Mouse (Mus musculus) midbrain, embryonic 14.5 days (tissue): ENCODE measurements around the gene Sun3. TPM values are rescaled to one million over a fixed set of nuclear protein-coding genes. Genes with fewer than 3 reads are reported as not detected.
A peak's percentile ranks its signal among the peaks of the same experiment; 100 is the strongest.

Experiments used
- ATAC-seq: fragments of 200-750 bp; cut with Nextera tagmentation; 2 replicates; pipeline ENCODE4 v1.8.0; 2017; ENCODE audit warnings: moderate number of reproducible peaks, moderate library complexity; ENCODE audit not compliant: low FRiP score, low TSS enrichment
- DNase-seq: peaks from one replicate; pipeline ENCODE4 v3.0.0-alpha.2; 2015
- H3K27ac ChIP-seq: fragments of 300-500 bp; sonication (generic); replicated peaks from 2 replicates; pipeline ENCODE4 v1.5.1; 2014; ENCODE audit warnings: mild to moderate bottlenecking, low read depth, low read length, moderate library complexity
- H3K27me3 ChIP-seq: fragments of 300-500 bp; sonication (generic); 2 replicates; pipeline ENCODE4 v1.6.1; 2014; ENCODE audit warnings: low read length, control low read depth, mixed read lengths; ENCODE audit not compliant: control insufficient read depth, insufficient read depth
- H3K36me3 ChIP-seq: fragments of 300-500 bp; sonication (generic); 2 replicates; pipeline ENCODE4 v1.6.1; 2014; ENCODE audit warnings: low read length, control low read depth; ENCODE audit not compliant: control insufficient read depth, insufficient read depth
- H3K4me1 ChIP-seq: fragments of 300-500 bp; sonication (generic); 2 replicates; pipeline ENCODE4 v1.6.1; 2014; ENCODE audit warnings: mild to moderate bottlenecking, antibody characterized with exemption, low read length, control low read depth; ENCODE audit not compliant: control insufficient read depth, insufficient read depth
- H3K4me2 ChIP-seq: fragments of 300-500 bp; sonication (generic); 2 replicates; pipeline ENCODE4 v1.6.1; 2014; ENCODE audit warnings: mild to moderate bottlenecking, low read length, moderate library complexity
- H3K4me3 ChIP-seq: fragments of 300-500 bp; sonication (generic); replicated peaks from 2 replicates; pipeline ENCODE4 v1.5.1; 2014; ENCODE audit warnings: low read depth, low read length
- H3K9ac ChIP-seq: fragments of 300-500 bp; sonication (generic); replicated peaks from 2 replicates; pipeline ENCODE4 v1.6.1; 2014; ENCODE audit warnings: mild to moderate bottlenecking, low read length, moderate library complexity
- H3K9me3 ChIP-seq: fragments of 300-500 bp; sonication (generic); 2 replicates; pipeline ENCODE4 v1.6.1; 2016; ENCODE audit warnings: low read length, control low read depth, mixed read lengths; ENCODE audit not compliant: control insufficient read depth
- WGBS: fragments of 180-500 bp; shearing (Covaris S2); extraction: QIAGEN DNeasy Blood & Tissue Kit; methylation state at CpG from one replicate; pipeline ENCODE4 v1.1.7; 2014; 5-methylcytosine and 5-hydroxymethylcytosine counted together
- polyA plus RNA-seq: library from polyadenylated mRNA; unstranded; fragments of >200 nt; fragmentation: Nextera tagmentation; extraction: Ambion mirVana; gene quantifications from 2 replicates; pipeline ENCODE4 v1.2.1, GENCODE M21; 2014

The Sun3 gene
- polyA plus RNA-seq, 1 experiment from 2014 or later: not detected

DNA sequence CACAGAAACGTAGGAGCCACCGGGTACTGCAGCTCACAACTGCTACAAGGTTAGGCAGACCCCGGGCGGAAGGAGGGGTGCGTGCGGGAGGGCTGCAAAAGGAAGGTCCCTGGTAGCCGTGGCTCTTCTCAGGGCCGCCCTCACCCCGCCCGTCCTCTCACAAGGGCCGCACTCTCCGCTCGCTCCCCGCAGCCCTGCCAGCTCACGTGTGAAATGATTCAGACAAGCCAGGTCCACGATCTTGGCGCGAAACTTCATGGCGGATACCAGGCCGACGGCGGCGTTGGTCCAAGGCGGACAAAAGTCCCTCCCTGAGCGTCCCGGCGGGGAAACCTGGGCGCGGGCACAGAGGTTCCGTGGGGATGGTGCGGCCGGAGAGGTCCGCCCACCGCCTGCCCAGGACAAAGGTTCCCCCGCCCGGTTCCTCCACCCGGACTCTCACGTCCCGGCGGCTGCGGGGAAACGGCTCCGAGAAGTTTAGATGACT is 37.9 kb downstream of the Sun3 start, which contains the start of gene Hus1:
Gene Hus1 (minus strand): TSS at position 339 of the 487 bp plus-strand sequence.
- Histone ChIP-seq H3K9ac (peak within 1 kb of the TSS; percentile 79), H3K4me2 (peak within 1 kb of the TSS; percentile 80), H3K27ac (peak within 1 kb of the TSS; percentile 70), H3K27me3 (no peaks in the 10 kb centered on the region), H3K36me3 (peaks cover 8% of the 10 kb centered on the region; the same call in 1 of the 2 replicates), H3K9me3 (no peaks in the 10 kb centered on the region), H3K4me3 (peak within 1 kb of the TSS; percentile 66), H3K4me1 (peaks cover 8% of the 10 kb centered on the region; the same call in 1 of the 2 replicates)
- peak; percentile 92 for ATAC-seq
- WGBS: 0% methylated on average over 43 of the region's 43 CpGs
- DNase-seq: peak; percentile 87

DNA sequence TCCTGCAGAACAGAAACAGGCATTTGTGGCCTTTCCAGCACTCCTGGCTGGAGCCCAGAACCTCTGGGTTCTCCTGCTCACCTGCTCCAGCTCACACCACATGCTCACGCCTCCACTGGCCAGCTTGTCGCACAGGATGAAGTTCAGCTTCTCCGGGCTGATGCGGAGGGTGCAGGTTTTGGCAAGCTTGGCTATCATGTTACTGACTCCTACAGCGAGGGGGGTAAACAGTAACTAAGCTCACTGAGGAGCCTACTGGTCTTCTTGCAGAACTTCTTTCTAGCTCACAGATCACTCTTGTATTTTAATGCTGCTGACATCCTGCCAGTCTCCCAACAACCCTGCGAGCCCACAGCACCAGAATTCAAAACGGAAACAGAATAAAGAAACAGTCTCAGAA is 38.4 kb downstream of the Sun3 start:
- Histone ChIP-seq H3K27ac (peak overlapping the region; percentile 70), H3K4me2 (peak overlapping the region; percentile 80), H3K36me3 (peaks cover 8% of the 10 kb centered on the region; the same call in 1 of the 2 replicates), H3K27me3 (no peaks in the 10 kb centered on the region), H3K9ac (peak overlapping the region; percentile 79), H3K4me3 (peak overlapping the region; percentile 66), H3K4me1 (peaks cover 8% of the 10 kb centered on the region; the same call in 1 of the 2 replicates), H3K9me3 (no peaks in the 10 kb centered on the region)
- 0% methylated on average over 7 of the region's 7 CpGs for WGBS
- DNase-seq: peak; percentile 44
- peak; percentile 55; the same call in 1 of the 2 replicates for ATAC-seq

DNA sequence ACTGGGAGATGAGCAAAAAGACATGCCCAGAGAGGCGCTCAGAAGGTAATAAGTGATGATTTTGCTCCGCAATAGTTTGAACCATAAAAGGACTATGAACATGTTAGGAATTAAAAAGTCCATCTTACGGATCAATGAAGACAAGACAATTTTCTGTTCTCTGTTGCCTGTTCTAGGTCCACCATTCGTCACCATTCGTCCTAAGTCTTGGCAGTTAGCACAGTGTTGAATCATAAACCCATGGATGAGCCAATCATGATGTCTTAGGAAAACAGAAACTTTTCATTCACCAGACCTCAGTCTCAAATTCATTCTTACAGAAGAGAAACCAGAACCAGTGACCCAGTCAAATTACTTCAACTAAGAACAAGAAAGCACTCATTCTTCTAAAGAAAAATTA is 40.0 kb downstream of the Sun3 start:
- WGBS: 98% methylated on average over 5 of the region's 5 CpGs
- Histone ChIP-seq H3K4me2 (no peak overlapping the region), H3K9ac (no peak overlapping the region), H3K36me3 (peaks cover 19% of the 10 kb centered on the region), H3K4me3 (no peak overlapping the region), H3K27ac (no peak overlapping the region), H3K9me3 (no peaks in the 10 kb centered on the region), H3K27me3 (no peaks in the 10 kb centered on the region), H3K4me1 (peaks cover 8% of the 10 kb centered on the region; the same call in 1 of the 2 replicates)
- DNase-seq (no peak), ATAC-seq (no peak)

DNA sequence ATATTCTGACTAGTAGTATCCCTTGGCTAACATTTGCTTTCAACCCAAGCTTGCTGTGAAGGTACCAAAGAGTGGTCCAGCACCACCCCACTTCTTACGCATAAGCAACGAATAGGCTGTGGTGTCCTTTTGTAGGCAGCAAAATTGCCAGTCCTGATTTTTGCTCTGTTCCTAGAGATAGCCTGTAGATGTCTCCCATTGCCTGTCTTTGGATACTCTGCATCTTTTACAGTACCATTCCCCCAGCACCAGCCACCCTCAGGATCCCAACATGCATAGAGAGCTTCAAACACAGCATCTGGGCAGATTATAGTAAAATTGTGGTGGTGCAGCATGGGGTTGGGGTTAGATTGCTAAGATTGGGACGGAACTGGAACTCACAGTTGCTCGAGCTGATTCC is 60.7 kb downstream of the Sun3 start:
- Histone ChIP-seq H3K27me3 (peaks cover 3% of the 10 kb centered on the region; the same call in 1 of the 2 replicates), H3K4me3 (no peak overlapping the region), H3K36me3 (peaks cover 7% of the 10 kb centered on the region; the same call in 1 of the 2 replicates), H3K27ac (no peak overlapping the region), H3K4me2 (no peak overlapping the region), H3K4me1 (no peaks in the 10 kb centered on the region), H3K9ac (no peak overlapping the region), H3K9me3 (no peaks in the 10 kb centered on the region)
- no peak for ATAC-seq
- 78% methylated on average over 4 of the region's 4 CpGs for WGBS
- no peak for DNase-seq

DNA sequence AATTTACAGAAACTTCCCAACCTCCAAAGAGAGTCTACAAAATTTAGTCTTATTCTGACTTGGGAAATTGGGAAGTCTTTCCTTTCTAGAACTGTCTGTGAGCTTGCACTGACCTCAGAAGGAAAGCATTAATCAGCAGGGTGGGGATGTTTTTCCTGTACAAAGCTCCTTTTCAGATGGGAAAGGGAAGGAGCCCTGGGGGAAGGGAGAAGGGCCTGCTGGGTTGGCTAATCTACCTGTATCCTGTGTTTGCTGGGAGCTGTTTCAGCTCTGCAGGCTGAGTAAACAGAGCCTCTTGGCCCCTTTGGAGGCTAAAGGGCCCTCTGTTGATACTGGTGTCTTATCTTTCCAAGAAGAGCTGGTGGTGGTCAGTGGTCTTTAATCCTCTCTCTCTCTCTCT is 62.7 kb downstream of the Sun3 start:
- Histone ChIP-seq H3K27me3 (peaks cover 3% of the 10 kb centered on the region; the same call in 1 of the 2 replicates), H3K27ac (no peak overlapping the region), H3K4me2 (no peak overlapping the region), H3K9ac (no peak overlapping the region), H3K4me3 (no peak overlapping the region), H3K9me3 (no peaks in the 10 kb centered on the region), H3K36me3 (0 out of 2 replicates have a peak, but pooled peaks cover under 1% of the 10 kb centered on the region), H3K4me1 (no peaks in the 10 kb centered on the region)
- no peak for ATAC-seq
- DNase-seq: no peak

DNA sequence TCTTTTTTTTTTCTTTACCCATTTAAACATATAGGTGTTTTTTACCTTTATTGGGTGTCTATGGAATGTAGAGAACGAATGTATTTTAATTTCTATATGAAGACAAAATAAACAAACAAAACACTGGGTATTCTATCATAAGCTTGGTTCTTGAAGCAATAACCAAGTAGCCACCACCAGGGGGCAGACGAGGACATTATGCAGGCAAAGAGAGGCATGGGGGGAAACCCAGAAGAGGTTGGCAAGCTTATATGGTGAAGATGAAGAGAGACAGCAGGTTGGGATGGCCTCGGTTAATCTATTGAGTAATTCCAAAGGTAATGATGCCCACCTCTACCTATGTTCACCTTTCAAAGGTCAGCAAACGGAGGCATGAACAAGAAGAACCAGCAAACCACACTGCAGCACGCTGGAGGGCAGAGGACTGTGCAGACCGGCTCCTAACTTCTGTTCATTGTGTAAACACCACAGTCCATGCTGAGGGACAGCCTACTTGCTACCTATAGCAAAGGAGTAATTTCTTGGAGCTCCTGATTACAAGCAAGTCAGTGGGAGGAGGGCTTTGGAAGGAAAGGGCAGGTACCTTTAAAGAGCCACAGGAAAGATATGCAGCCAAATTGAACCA is 65.4 kb downstream of the Sun3 start:
- Histone ChIP-seq H3K36me3 (no peaks in the 10 kb centered on the region), H3K27me3 (peaks cover 3% of the 10 kb centered on the region; the same call in 1 of the 2 replicates), H3K4me3 (no peak overlapping the region), H3K9ac (no peak overlapping the region), H3K4me2 (no peak overlapping the region), H3K9me3 (no peaks in the 10 kb centered on the region), H3K27ac (no peak overlapping the region), H3K4me1 (no peaks in the 10 kb centered on the region)
- ATAC-seq (no peak), DNase-seq (peak; percentile 91)
- WGBS: 43% methylated on average over 6 of the region's 6 CpGs

DNA sequence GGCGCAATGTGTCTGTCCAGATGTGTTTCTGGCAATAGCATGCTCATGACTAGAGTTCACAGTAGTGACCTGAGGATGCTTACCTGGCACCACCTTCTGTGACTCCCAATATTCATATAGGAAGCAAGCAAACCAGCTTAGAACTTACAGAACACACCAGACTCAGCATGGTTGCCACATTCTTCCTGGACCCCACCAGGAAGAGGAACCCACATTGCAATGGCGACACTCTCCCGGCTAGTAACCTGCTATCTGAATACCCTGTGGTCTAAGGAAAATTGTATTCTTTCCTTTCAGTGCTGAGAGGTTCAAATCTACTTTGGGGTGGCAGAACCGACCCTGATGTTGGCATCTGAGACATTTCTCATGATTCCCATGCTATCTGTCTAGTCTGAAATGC is 70.6 kb downstream of the Sun3 start:
- DNase-seq (no peak), ATAC-seq (no peak)
- Histone ChIP-seq H3K4me3 (no peak overlapping the region), H3K9me3 (no peaks in the 10 kb centered on the region), H3K27me3 (no peaks in the 10 kb centered on the region), H3K4me2 (no peak overlapping the region), H3K4me1 (no peaks in the 10 kb centered on the region), H3K9ac (no peak overlapping the region), H3K36me3 (no peaks in the 10 kb centered on the region), H3K27ac (no peak overlapping the region)
- WGBS: 87% methylated on average over 4 of the region's 4 CpGs

DNA sequence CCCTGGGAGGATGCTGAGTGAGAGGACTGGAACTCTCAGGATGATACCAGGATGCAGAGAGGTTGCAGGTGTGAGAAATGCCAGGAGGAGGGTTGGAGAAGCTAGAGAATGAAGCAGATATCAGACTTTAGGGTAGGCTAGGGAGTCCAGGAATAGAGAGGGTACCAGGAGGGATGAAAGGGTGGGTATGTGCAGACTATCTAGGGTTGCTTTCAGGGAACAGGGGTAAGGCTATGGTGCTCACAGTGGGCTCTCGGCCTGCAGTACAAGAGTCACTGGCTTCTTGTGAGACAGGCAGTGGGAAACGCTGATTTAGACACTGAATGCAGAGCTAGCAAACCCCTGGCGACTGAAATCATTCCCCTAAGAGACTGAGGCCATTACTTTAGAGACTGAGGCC is 75.6 kb downstream of the Sun3 start, which contains the start of gene Pkd1l1:
Gene Pkd1l1 (minus strand): TSS at position 101 of the 400 bp plus-strand sequence.
- Histone ChIP-seq H3K4me2 (no peak within 1 kb of the TSS), H3K27ac (no peak within 1 kb of the TSS), H3K4me3 (no peak within 1 kb of the TSS), H3K27me3 (no peaks in the 10 kb centered on the region), H3K9ac (no peak within 1 kb of the TSS), H3K4me1 (no peaks in the 10 kb centered on the region), H3K9me3 (no peaks in the 10 kb centered on the region), H3K36me3 (no peaks in the 10 kb centered on the region)
- DNase-seq: no peak
- ATAC-seq: no peak
- WGBS: 42% methylated on average over 3 of the region's 3 CpGs

DNA sequence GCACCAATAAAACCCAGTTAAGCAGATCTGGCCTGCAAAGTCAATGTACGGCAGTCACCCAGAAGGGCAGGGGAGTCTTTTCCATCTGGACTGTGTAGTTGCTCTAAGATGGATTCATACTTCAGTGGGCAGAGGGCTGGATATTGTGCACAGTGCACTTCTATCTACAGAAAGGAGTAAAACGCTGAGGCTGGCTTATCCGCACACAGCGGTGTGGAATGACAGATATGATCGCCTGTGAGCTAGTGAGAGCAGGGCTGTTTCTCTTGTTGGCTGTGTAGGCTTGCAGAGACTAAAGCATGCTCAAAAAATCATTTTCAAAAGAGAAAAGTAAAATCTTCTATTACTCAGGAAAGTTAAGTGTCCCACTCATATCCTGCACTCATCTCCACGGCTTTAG is 76.7 kb downstream of the Sun3 start:
- no peak overlapping the region for H3K4me2 ChIP-seq

More for the DNA sequence above, 76.7 kb downstream of the Sun3 start:
- Histone ChIP-seq H3K4me3 (no peak overlapping the region), H3K27me3 (no peaks in the 10 kb centered on the region), H3K9me3 (no peaks in the 10 kb centered on the region), H3K4me1 (no peaks in the 10 kb centered on the region), H3K27ac (no peak overlapping the region), H3K9ac (no peak overlapping the region), H3K36me3 (no peaks in the 10 kb centered on the region)
- WGBS: 88% methylated on average over 6 of the region's 6 CpGs
- DNase-seq (no peak), ATAC-seq (no peak)
